Mouse (Mus musculus) MEL (cell line): ENCODE data around the gene Gm8439. TPM values are rescaled to one million over a fixed set of nuclear protein-coding genes. Genes with fewer than 3 reads are reported as not detected.

ENCODE experiments used
- DNase-seq: peaks from one replicate; pipeline ENCODE4 v3.0.0; 2011; ENCODE audit warnings: low read depth, low spot score
- H3K27ac ChIP-seq: 2 replicates; pipeline ENCODE4 v1.5.1; 2012; ENCODE audit warnings: low read depth, mild to moderate bottlenecking, control low read depth, low read length, moderate library complexity; ENCODE audit not compliant: control insufficient read depth
- H3K27me3 ChIP-seq, 2 experiments: fragments of 150-350 bp in 1 of 2; sonication (generic) in 1 of 2; 2 replicates each; pipeline ENCODE4 v1.6.1; 2012; ENCODE audit warnings: low read length in 2 of 2, mild to moderate bottlenecking in 2 of 2, improper control_type of control experiment in 1 of 2, moderate library complexity in 1 of 2; ENCODE audit not compliant: insufficient read depth in 2 of 2, control insufficient read depth in 1 of 2
- H3K36me3 ChIP-seq, 2 experiments: 2 replicates each; pipeline ENCODE4 v1.6.1; 2012 to 2014; ENCODE audit warnings: low read length in 2 of 2, improper control_type of control experiment in 1 of 2, inconsistent platforms in 1 of 2, mild to moderate bottlenecking in 1 of 2; ENCODE audit not compliant: insufficient read depth in 2 of 2, control insufficient read depth in 1 of 2
- H3K4me1 ChIP-seq, 2 experiments: fragments of 150-350 bp in 1 of 2; sonication (generic) in 1 of 2; 2 replicates each; pipeline ENCODE4 v1.6.1; 2012; ENCODE audit warnings: low read length in 2 of 2, improper control_type of control experiment in 1 of 2, mild to moderate bottlenecking in 1 of 2; ENCODE audit not compliant: insufficient read depth in 2 of 2, control insufficient read depth in 1 of 2
- H3K4me3 ChIP-seq, 2 experiments: fragments of 150-350 bp in 1 of 2; sonication (generic) in 1 of 2; 2 replicates each; pipeline ENCODE4 v1.5.1; 2012; ENCODE audit warnings: low read depth in 2 of 2, low read length in 2 of 2, mild to moderate bottlenecking in 2 of 2, moderate library complexity in 2 of 2, control low read depth in 1 of 2, improper control_type of control experiment in 1 of 2; ENCODE audit not compliant: control insufficient read depth in 1 of 2, insufficient read depth in 1 of 2
- H3K79me2 ChIP-seq: 2 replicates; pipeline ENCODE4 v1.6.1; 2012; ENCODE audit warnings: mild to moderate bottlenecking, low read length, moderate library complexity; ENCODE audit not compliant: control insufficient read depth, poor library complexity, insufficient read depth
- H3K9ac ChIP-seq: 2 replicates; pipeline ENCODE4 v1.6.1; 2012; ENCODE audit warnings: low read depth, mild to moderate bottlenecking, control low read depth, low read length, moderate library complexity; ENCODE audit not compliant: control insufficient read depth, poor library complexity, severe bottlenecking
- H3K9me3 ChIP-seq: fragments of 150-350 bp; sonication (generic); replicated peaks from 2 replicates; pipeline ENCODE4 v1.6.1; 2012; ENCODE audit warnings: mild to moderate bottlenecking, low read length, improper control_type of control experiment, moderate library complexity; ENCODE audit not compliant: insufficient read depth
- BHLHE40 ChIP-seq: IDR thresholded peaks from 2 replicates; pipeline ENCODE4 v1.6.1; 2012; ENCODE audit warnings: low read depth, mild to moderate bottlenecking, inconsistent platforms, low read length, improper control_type of control experiment, borderline replicate concordance
- CHD1 ChIP-seq: IDR thresholded peaks from 2 replicates; pipeline ENCODE4 v1.6.1; 2012; ENCODE audit warnings: low read depth, mild to moderate bottlenecking, inconsistent platforms, low read length, improper control_type of control experiment
- CHD2 ChIP-seq: IDR thresholded peaks from 2 replicates; pipeline ENCODE4 v1.6.1; 2011; ENCODE audit warnings: low read length, improper control_type of control experiment
- E2F4 ChIP-seq: IDR thresholded peaks from 2 replicates; pipeline ENCODE4 v1.6.1; 2011; ENCODE audit warnings: low read depth, low read length, improper control_type of control experiment, borderline replicate concordance
- ELF1 ChIP-seq: IDR thresholded peaks from 2 replicates; pipeline ENCODE4 v1.6.1; 2014; ENCODE audit warnings: low read depth, mild to moderate bottlenecking, inconsistent platforms, low read length, improper control_type of control experiment, moderate library complexity
- GABPA ChIP-seq: IDR thresholded peaks from 2 replicates; pipeline ENCODE4 v1.6.1; 2012; ENCODE audit warnings: low read depth, mild to moderate bottlenecking, inconsistent platforms, low read length, improper control_type of control experiment, moderate library complexity
- GATA1 ChIP-seq: IDR thresholded peaks from 2 replicates; pipeline ENCODE4 v1.6.1; 2011; ENCODE audit warnings: low read depth, low read length, improper control_type of control experiment
- MAFK ChIP-seq: IDR thresholded peaks from 2 replicates; pipeline ENCODE4 v1.6.1; 2011; ENCODE audit warnings: low read depth, mild to moderate bottlenecking, low read length, improper control_type of control experiment, borderline replicate concordance
- MEF2A ChIP-seq: IDR thresholded peaks from 2 replicates; pipeline ENCODE4 v1.6.1; 2014; ENCODE audit warnings: low read depth, mild to moderate bottlenecking, inconsistent platforms, low read length, improper control_type of control experiment; ENCODE audit not compliant: poor library complexity, insufficient replicate concordance, severe bottlenecking; ENCODE audit errors: extremely low read depth
- NRF1 ChIP-seq: IDR thresholded peaks from 2 replicates; pipeline ENCODE4 v1.6.1; 2014; ENCODE audit warnings: low read depth, mild to moderate bottlenecking, inconsistent platforms, low read length, improper control_type of control experiment, moderate library complexity; ENCODE audit not compliant: poor library complexity, insufficient read depth, severe bottlenecking
- POLR2AphosphoS2 ChIP-seq: IDR thresholded peaks from 2 replicates; pipeline ENCODE4 v1.6.1; 2011; ENCODE audit warnings: low read length, improper control_type of control experiment
- POLR2AphosphoS5 ChIP-seq: IDR thresholded peaks from 2 replicates; pipeline ENCODE4 v1.6.1; 2012; ENCODE audit warnings: low read depth, borderline replicate concordance, mild to moderate bottlenecking, inconsistent platforms, low read length, moderate library complexity, mixed read lengths
- SMC3 ChIP-seq: IDR thresholded peaks from 2 replicates; pipeline ENCODE4 v1.6.1; 2011; ENCODE audit warnings: low read depth, low read length, improper control_type of control experiment
- USF2 ChIP-seq, 2 experiments: IDR thresholded peaks; 2 replicates each; pipeline ENCODE4 v1.6.1; 2011 to 2012; ENCODE audit warnings: improper control_type of control experiment in 2 of 2, low read length in 2 of 2, borderline replicate concordance in 1 of 2, inconsistent platforms in 1 of 2, low read depth in 1 of 2, mild to moderate bottlenecking in 1 of 2; ENCODE audit not compliant: insufficient read depth in 1 of 2
- ZC3H11A ChIP-seq: IDR thresholded peaks from 2 replicates; pipeline ENCODE4 v1.6.1; 2012; ENCODE audit warnings: low read depth, mild to moderate bottlenecking, inconsistent platforms, low read length, improper control_type of control experiment
- ZMIZ1 ChIP-seq: IDR thresholded peaks from 2 replicates; pipeline ENCODE4 v1.6.1; 2012; ENCODE audit warnings: low read depth, mild to moderate bottlenecking, inconsistent platforms, low read length, improper control_type of control experiment, moderate library complexity
- polyA plus RNA-seq, 2 experiments: library from polyadenylated mRNA; stranded (reverse) in 1 of 2; unstranded in 1 of 2; fragments of >175 nt in 1 of 2; fragments of >200 nt in 1 of 2; gene quantifications; 2 replicates each; pipeline versions ENCODE4 v1.2.1 to v1.2.4; 2012; ENCODE audit warnings: low replicate concordance in 2 of 2, low read depth in 1 of 2; ENCODE audit not compliant: insufficient read length in 2 of 2, insufficient read depth in 1 of 2, missing spikeins in 1 of 2
- total RNA-seq: library from RNA; depleted of rRNA; stranded (reverse); fragments of 300-350 nt; gene quantifications from 2 replicates; pipeline ENCODE4 v1.2.3, GENCODE M21; 2012; rRNA removed

Gm8439 gene
- total and polyA plus RNA-seq, 3 experiments = not detected

DNA sequence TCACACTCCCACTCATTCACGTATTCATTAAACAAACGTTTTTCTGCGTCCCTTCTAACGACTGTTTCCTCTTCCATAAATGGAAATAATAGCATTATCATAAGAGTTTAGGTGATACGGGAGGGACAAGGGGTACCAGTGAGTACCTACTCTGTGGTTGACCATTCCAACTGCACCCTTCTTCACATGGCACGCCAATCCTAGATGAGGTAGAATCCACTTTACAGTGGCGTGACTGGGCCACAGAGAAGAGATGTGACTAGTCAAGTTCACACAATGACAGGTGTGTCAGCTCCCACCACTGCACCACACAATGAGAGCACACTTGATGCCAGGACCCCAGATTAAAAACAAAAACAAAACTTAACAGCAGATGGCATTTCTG is 61.7 kb downstream of the Gm8439 start:
- TF ChIP-seq POLR2AphosphoS2 (no peak), SMC3 (no peak), ZMIZ1 (no peak), MEF2A (no peak), E2F4 (no peak), ZC3H11A (no peak), CHD1 (no peak), GATA1 (no peak)
- TF ChIP-seq, all 39 proteins: peak for 0

DNA sequence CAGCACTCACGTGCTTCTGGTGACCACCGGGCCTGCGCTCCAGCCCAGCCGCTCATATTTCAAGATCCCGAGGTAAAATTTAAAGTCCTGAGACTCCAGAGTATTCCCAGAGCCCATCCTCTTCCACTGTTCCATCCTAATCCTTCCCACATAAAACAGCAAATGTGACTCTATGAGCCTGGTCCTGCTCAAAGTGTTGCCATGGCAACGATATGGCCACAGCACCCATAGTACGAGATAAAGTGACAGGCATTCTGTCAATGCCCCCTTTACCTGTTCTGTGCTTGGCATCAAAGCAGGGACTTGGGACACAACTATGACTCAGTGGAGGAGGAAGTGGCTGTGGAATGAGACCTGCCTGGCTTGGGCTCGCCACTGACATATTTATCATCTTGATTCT is 67.4 kb downstream of the Gm8439 start:
- Histone ChIP-seq H3K9me3 (no peaks in the 10 kb centered on the region), H3K4me1 (peaks cover 2 to 10% of the 10 kb centered on the region in 2 experiments; a peak in 3 of 4 replicates), H3K27ac (no peak overlapping the region), H3K79me2 (no peaks in the 10 kb centered on the region), H3K27me3 (no peaks in the 10 kb centered on the region), H3K9ac (no peak overlapping the region), H3K36me3 (no peaks in the 10 kb centered on the region), H3K4me3 (no peak overlapping the region)
- TF ChIP-seq GABPA (no peak), CHD1 (no peak), ELF1 (no peak), NRF1 (no peak), MEF2A (no peak), BHLHE40 (no peak), USF2 (IDR thresholded peaks at IDR 0.05; ENCODE audit: borderline replicate concordance in 1 of 2, insufficient read depth in 1 of 2, low read depth in 1 of 2, low read length in 2 of 2) (no peak), SMC3 (no peak), CHD2 (no peak), POLR2AphosphoS5 (no peak), MAFK (no peak)
- DNase-seq = no peak

More for the DNA sequence above, 61.7 kb downstream of the Gm8439 start:
- Histone ChIP-seq H3K36me3 (no peaks in the 10 kb centered on the region), H3K4me1 (peaks cover 3 to 23% of the 10 kb centered on the region in 2 experiments), H3K27ac (no peak overlapping the region), H3K27me3 (no peaks in the 10 kb centered on the region), H3K9ac (peak overlapping the region; percentile 75), H3K4me3 (peak overlapping the region; percentile 56 to 73; a peak in 3 of 4 replicates), H3K79me2 (no peaks in the 10 kb centered on the region), H3K9me3 (no peaks in the 10 kb centered on the region)
- no peak for DNase-seq

Other genes with a start within 250 kb of the Gm8439 start
- gene Scmh1, start 183.5 kb upstream of the Gm8439 start, total RNA-seq = 6.0 and 7.5 TPM in 2 replicates
- gene Scmh1, start 183.5 kb upstream of the Gm8439 start, polyA plus RNA-seq = 10 to 100 TPM in 1 of 2 experiments, not detected in 1; 66.8 TPM
- not detected in 2 replicates for gene Slfnl1, start 56.5 kb upstream of the Gm8439 start, total RNA-seq
- under 1 TPM in 1 of 2 experiments, not detected in 1; 0.06 TPM for gene Slfnl1, start 56.5 kb upstream of the Gm8439 start, polyA plus RNA-seq
- gene Ctps, start 18.5 kb upstream of the Gm8439 start, total RNA-seq = 76.7 and 81.2 TPM in 2 replicates
- 10 to 100 TPM in 1 of 2 experiments, not detected in 1; 82.2 TPM for gene Ctps, start 18.5 kb upstream of the Gm8439 start, polyA plus RNA-seq
- 18.2 and 23.3 TPM in 2 replicates for gene Cited4, start 77.8 kb downstream of the Gm8439 start, total RNA-seq
- gene Cited4, start 77.8 kb downstream of the Gm8439 start, polyA plus RNA-seq = 10 to 100 TPM in 1 of 2 experiments, not detected in 1; 58.1 TPM
- gene Kcnq4, start 159.9 kb downstream of the Gm8439 start, total RNA-seq = not detected in 2 replicates
- under 1 TPM in 1 of 2 experiments, not detected in 1; 0.07 TPM for gene Kcnq4, start 159.9 kb downstream of the Gm8439 start, polyA plus RNA-seq
- gene Nfyc, start 242.8 kb downstream of the Gm8439 start, total RNA-seq = 39.5 and 45.9 TPM in 2 replicates
- 100 to 1,000 TPM in 1 of 2 experiments, 10 to 100 TPM in 1; 64.8 to 178 TPM for gene Nfyc, start 242.8 kb downstream of the Gm8439 start, polyA plus RNA-seq